Mouse (Mus musculus) gastrocnemius, postnatal 14 days (tissue): ENCODE results near the gene Prmt1. TPM values are rescaled to one million over a fixed set of nuclear protein-coding genes. Genes with fewer than 3 reads are reported as not detected.
"Not testable (repeated sequence)": the region's sequence is repeated elsewhere in the genome, so short reads cannot be mapped to it uniquely, and the experiment has no call there.

ENCODE experiments used
- DNase-seq: peaks from one replicate; pipeline ENCODE4 v3.0.0; 2021; ENCODE audit warnings: mixed read lengths
- intact Hi-C: fragments of 180-260 bp; cut with DNase I; formaldehyde crosslinking; loops from one replicate; pipeline ENCODE4 v1.15.1; 2025; ENCODE audit warnings: low total_unique reads
- long read RNA-seq, 2 experiments: library from polyadenylated mRNA; stranded (forward); transcript quantifications; one replicate each; pipeline ENCODE4 v2.0.0; 2021
- total RNA-seq, 2 experiments: library from RNA; stranded (reverse); gene quantifications; 2 replicates each; pipeline ENCODE4 v1.2.3; 2021

Prmt1 gene
- 100 to 1,000 TPM; 144 to 227 TPM for total RNA-seq
- long read RNA-seq, experiment 1, transcript Prmt1-203 (10 exons, 2,147 nt): major isoform, 23 of 36 reads
- long read RNA-seq, experiment 1, transcript Prmt1-202 (11 exons, 1,508 nt): minor isoform, 9 of 36 reads
- long read RNA-seq, experiment 1, partial matches to known transcripts: 0 of 36 reads
- long read RNA-seq, experiment 1, other reads (novel, unspliced or antisense): 4 of 36 reads
- long read RNA-seq, experiment 2, transcript Prmt1-203 (10 exons, 2,147 nt): major isoform, 28 of 39 reads
- long read RNA-seq, experiment 2, partial matches to known transcripts: 4 of 39 reads
- long read RNA-seq, experiment 2, other reads (novel, unspliced or antisense): 3 of 39 reads

DNA sequence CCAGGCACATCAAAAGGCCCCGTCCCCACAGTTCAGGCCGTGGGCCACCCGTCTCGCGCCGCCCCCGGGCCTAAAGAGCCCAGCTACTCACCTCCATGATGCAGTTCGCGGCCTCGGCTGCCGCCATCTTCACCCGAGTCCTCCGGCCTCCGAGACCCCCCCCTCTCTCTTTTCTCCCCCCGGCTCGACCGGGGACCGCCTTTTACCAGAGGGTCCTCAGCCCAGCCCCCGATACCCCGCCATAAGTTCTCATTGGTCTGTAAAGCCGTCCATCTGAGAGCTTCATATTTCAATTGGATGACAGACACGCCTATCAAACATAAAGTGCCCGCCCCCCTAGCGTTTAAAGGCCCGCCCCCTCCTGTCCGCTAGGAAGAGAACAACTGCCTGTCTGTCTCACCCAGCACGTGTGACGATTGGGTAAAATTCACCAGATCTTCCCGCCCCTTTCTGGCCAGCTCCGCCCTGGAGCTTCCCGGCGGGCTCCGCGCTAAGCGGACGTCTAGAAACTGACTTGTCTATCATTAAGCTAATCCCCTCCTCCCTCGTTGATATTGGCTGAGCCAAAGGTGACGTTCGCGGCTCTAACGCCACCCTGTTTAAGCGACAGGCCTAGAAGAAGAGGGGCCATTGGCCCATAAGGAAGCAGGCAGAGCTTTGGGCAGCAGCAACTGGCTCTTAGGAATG lies at the start of gene Prmt1:
Prmt1 (minus strand) TSS at position 377 of the 687 bp plus-strand sequence.
- intact Hi-C loops: no loop called here
- DNase-seq: peak; percentile 97

DNA sequence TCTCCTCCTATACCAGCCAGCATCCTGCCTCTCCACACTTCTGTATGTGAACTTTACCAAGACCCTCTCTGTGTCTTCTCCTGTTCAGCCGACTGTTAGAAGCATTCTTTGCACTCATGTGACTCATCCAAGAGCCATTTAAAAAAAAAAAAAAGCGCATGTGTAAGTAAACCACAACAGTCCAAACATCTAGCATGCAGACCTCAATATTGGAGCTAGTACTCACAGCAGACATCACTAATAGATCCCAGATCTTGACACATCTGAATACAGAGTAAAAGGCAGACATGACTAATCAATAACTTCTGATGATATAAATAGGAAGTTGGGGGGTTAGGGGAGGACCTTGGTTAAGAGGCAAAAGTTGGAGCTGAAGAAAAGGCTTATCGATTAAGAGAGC lies 49.3 kb upstream of the Prmt1 start:
- no peak for DNase-seq
- intact Hi-C loops: no loop called here

DNA sequence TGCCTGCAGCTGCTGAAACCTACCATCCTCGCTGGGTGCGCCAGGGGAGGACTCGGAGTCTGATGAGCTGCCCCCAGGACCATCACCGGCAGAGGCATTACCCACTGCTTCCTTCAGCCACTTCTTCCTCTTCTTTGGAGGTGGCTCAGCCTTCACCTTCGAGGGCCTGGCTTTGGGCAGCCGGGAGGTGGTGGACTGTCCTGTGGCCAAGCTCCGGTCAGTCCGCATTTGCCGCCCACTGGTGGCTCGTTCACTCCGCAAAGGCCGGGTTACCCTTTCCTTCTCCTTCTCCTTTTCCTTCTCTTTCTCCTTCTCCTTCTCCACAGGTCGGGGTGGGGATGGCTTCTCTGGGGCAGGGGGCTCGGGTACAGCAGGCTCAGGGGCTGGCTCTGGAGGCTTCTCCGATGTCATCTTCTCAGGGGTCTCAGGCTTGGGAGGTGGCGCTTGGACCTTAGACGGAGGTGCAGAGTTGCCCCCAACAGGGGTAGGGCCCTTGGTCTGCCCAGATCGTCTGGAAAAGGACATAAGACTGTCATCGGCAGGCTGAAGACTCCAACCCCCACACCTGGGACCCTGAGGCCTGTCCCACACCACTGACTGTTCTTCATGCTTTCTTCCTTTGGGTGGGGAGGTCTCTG lies 47.5 kb upstream of the Prmt1 start:
- DNase-seq: no peak
- intact Hi-C loops: no loop called here

DNA sequence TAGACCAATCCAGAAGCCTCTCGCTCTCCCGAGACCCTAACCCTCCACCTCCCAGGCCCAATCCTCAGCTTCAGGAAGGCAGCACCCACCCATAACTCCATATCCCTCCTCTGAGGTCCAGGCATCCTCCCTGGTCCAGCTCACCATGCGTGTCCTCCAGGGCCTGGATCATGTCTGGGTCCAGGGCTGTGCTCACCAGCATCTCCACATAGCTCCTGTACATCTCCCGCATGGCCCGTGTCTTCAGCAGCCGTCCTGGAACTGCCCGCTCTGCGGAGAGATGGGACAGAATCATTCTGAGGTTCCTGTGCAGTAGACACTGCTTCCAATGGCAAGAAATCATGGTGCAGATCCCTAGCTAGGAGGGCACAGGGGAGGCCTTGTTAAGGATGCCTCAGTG lies 44.5 kb upstream of the Prmt1 start:
- intact Hi-C loops: no loop called here
- no peak for DNase-seq

DNA sequence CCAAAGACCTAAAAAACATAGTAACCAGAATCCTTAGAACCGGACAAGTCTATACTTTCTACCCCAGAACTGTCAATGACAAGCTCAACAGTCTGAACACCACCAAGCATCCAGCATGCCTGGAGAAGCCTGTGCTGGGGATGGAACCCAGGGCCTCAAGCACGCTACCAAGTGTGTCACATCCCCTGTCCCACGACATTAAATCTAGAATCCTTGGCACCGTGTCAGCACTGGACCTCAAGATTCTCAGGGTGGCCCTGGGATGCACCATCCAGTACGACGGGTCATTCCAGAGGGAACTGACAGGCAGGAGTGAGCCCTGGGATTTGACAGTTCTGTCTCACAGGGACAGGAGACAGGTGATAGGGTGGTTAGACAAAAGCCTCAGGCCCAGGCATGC lies 43.6 kb upstream of the Prmt1 start:
- DNase-seq: no peak
- intact Hi-C loops: no loop called here

DNA sequence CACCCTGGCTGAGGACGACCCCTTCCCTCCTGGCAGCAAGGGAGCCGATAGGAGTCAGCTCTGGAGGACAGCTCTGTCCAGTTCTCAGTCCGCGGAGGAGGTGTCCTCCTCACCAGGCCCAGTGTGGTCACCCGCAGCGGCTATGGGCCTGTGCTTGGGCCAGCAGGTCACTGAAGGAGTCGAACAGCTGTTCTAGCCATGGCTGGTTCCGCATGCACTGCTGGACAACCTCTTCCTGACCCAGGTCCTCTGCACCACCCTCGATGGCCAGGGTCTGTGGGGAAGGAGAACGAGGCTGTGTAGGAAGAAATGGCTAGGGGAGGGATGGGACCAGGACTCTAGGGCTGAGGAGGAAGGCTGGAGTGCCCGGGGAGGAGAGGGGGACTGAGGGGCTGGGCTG lies 42.0 kb upstream of the Prmt1 start:
- intact Hi-C loops: no loop called here
- DNase-seq: no peak

DNA sequence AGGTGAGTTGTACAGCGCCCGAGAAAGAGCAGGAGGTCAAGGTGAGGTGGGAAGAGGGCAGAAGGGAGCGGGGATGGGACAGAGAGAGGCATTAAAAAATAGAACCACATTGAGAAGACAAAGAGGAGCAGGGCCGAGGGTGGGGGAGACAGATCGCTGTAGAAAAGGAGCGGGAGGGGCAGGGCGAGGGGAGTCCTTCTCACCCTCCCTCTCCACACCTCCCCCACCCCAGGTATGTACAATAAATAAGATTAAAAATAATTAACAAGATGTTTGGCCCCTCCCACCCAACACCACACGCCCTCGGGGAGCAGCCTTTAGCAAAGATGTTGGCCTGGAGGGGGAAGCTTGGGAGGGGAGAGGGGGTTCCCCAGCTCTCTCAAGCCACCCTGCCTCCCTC lies 41.4 kb upstream of the Prmt1 start:
- no peak for DNase-seq
- intact Hi-C loops: no loop called here

DNA sequence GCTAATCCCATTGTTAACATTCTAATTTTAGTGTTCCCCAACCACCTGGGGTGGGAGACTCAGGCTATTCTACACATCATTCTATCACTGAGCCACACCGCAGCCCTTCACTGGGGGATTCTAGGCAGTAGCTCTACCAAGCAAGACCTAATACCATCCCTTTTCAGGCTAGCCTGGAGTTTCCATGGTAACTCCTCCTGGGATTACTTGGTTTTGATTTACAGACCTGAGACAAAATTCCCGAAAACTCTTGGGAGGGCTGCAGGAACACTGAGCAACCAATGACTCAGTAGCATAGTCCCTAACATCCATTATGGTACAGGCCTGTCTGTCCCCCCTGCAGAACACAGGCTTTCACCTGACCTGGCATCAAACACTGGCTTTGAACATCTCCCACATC lies 39.9 kb upstream of the Prmt1 start:
- no peak for DNase-seq
- intact Hi-C loops: no loop called here

DNA sequence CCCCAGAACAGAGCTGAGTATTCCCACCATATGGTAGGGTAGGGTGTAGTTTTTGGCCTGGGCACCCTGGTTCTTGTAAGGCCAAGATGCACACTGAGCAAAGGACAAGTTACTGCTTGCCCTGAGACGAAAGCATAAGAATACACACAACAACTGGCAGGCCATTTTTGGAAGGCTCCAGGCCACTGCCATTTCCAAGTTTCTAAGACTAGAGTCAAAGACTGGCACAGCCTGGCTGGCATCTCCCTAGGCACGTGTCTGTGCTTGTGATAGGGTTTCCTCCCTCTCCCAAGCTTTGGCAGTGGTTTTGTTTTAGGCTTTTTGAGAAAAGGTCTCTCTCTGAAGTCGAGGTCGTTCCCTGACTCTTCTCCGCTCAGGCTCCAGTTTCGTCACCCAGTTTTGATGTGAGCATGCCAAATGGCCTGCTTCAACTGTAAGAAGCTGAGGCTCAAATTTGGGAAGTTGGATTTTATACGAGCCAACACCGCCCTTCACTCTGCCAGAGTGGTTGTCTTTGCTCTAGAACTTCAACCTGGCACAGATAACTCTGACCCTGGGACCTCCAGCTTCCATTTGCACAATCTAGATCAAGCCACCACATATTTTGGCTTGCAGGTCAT lies 39.3 kb upstream of the Prmt1 start:
- DNase-seq: peak; percentile 57
- intact Hi-C loops: no loop called here

DNA sequence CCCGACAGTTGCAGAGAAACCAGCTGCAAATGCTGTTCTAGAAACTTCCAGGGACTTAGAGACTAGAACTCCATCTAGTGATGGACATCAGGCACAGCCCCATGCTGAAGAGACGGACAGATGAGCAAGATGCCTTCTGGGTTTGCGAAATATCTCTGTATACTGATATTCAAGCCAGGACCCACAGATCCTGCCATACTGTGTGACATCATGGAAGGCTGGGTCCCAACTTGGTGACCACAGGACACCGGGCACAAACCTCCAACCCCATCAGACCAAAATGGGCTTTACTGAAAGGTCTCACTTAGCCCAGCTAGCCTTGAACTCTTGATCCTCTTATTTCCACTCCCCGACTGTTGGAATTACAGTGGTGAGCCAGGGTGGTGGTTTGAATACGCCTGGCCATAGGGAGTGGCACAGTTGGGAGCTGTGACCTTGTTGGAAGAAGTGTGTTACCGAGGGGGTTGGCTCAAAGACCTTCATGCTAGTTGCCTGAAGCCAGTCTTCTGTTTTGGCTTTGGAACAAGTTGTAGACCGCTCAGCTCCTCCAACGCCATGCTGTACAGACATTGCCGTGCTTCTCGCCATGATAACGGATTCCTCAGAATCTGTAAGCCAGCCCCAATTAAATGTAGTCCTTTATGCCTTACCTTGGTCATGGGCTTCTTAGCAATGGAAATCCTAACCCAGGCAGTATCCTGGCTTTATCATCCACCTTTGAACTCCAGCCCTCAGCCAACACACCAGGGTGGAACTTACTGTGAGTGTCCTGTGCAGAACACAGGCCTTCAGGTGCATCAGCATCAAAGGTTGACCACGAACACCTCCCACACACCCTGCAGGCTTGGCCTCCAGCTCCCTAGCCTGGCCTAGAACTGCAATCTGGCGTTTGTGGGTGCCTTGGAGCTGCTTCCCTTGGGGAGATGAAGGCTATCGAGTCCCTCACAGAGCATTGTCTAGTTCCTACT lies 38.2 kb upstream of the Prmt1 start:
- DNase-seq: no peak
- intact Hi-C loops: no loop called here

DNA sequence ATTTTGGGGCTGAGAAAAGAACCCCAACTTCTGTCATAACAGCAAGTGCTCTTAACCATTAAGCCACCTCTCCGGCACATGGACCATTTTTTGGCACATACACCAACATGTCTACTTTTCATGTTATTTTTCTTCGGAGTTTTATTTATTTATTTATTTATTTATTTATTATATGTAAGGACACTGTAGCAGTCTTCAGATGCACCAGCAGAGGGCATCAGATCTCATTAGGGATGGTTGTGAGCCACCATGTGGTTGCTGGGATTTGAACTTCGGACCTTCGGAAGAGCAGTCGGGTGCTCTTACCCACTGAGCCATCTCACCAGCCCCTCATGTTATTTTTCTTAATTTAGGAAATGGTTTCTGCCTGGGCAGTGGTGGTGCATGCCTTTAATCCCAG lies 37.3 kb upstream of the Prmt1 start:
- intact Hi-C loops, DNase-seq: not testable (repeated sequence)

DNA sequence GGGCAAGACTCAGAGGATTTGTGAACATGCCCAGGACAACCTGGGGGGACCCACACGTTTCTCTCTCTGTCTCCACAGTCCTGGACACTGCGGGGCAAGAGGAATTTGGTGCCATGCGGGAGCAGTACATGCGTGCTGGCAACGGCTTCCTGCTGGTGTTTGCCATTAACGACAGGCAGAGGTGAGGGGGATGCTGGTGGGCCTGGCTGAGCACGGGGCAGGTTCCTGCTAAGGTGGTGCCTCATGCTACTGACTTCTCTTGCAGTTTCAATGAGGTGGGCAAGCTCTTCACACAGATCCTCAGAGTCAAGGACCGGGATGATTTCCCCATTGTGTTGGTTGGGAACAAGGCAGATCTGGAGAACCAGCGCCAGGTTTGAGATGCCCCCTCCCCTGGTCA lies 33.9 kb upstream of the Prmt1 start:
- intact Hi-C loops: no loop called here
- DNase-seq: no peak

DNA sequence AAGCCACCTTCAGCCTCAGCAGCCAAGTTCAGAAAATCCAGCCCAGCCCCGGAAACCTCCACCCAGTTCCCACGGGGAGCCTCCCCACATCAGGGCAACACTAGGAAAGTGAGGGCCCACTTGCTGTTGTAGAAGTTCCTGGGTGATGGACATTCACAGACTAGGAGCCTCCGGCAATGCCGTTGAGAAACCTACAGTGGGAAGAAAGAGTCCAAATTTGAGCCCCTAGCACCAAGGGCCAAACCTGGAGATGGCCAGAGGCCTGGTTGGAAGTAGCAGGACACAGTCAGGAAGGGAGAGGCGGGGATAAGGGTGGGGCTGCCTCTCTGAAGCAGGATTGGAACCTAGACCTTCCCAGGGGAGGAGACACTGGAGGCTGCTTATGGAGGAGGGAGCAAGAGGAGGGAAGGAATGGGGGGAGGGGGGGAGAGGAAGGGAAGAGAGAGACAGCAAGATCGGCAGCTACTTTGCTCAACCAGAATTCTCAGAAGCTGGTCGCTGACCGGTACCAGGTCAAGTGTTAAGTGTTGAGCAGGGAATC lies 32.7 kb upstream of the Prmt1 start:
- intact Hi-C loops: no loop called here
- peak; percentile 78 for DNase-seq

DNA sequence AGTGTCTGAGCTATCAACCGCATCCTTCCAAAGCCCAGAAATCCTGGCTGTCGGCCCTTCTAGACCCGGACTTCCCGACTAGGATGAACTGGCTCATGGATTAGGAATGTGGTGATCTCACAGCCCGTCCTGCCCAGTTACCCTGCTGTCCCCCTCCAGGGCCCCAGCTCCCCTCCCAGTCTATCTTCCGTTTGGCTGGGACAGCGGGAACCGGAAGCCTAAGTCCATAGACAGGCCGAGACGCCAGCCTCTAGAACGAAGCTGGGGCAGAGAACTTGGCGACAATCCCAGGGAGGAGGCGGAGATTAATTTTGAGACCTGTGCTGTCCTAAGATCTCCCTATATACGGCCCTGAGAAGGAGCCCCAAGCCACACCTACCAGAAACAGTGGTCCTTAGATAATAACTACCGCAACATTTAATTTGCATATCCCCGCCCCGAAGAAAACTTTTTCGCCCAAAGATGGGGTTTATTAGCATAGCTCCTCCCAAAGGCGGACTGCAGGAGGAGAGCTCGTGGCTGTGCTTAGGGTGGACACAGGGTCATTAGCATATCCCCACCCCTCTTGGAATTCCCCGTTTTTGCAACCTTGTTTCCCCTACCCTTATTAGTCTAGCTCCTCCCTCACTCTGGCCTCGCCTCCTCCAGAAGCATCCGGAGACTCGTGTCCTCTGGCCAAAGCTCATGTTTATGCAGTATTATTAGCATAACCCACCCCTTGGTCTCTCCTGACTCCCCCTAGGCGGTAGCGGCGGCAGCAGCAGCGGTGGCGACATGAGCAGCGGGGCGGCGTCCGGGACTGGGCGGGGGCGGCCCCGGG lies 31.1 kb upstream of the Prmt1 start, which contains the start of gene Rras:
Rras (plus strand) TSS at position 720 of the 820 bp plus-strand sequence.
- intact Hi-C loops: no loop called here
- peak; percentile 93 for DNase-seq

DNA sequence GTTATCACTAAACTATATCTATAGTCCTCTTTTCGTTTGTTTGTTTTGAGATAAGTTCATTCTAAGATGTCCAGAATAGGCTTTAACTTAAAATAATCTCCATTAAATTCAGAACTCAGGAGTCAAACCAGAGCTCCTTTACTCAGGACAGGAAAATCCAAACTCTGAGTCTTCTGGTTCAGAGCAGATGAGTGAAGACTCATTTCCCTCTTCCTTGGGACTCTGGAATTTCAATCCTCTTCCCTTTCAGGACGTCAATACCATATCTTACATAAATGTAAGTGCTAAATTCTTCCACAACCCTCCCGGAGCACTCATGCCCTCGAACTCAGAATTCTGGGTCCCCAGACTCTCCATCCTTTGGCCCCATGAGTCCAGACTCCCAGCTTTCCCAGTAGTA lies 30.4 kb upstream of the Prmt1 start:
- intact Hi-C loops: no loop called here
- no peak for DNase-seq

DNA sequence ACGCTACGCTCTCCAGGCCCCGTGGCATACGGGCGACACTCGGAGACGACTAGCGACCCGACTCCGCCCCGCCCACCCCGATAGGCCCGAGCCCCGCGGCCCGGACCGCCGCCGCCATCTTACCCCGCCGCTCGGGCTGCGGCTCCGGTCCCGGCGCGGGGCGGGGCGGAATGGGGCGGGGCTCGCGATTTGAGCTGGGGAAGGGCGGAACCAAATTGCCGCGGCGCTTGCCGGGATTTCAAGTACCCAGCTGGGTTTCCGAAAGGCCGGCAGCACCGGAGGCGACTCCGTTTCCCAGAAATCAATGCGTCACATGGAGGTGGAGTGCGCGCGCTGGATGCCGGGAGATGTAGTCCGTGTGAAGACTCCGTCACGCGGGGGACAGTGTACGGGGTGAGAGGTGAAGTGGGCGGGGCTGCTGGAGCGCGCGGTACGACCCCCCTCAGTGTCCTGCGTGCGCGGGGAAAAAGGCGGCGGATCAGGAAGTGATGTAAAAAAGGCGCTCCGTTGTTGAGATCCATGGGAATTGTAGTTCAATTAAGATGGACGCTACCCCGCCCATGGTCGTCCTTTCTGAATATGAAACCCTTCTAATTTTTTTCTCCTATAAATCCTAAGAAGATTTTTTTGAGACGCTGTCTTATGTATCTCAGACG lies 29.7 kb upstream of the Prmt1 start, which contains the start of gene Scaf1:
Scaf1 (minus strand) TSS at position 407 of the 656 bp plus-strand sequence.
- peak; percentile 99 for DNase-seq
- intact Hi-C loops: no loop called here

DNA sequence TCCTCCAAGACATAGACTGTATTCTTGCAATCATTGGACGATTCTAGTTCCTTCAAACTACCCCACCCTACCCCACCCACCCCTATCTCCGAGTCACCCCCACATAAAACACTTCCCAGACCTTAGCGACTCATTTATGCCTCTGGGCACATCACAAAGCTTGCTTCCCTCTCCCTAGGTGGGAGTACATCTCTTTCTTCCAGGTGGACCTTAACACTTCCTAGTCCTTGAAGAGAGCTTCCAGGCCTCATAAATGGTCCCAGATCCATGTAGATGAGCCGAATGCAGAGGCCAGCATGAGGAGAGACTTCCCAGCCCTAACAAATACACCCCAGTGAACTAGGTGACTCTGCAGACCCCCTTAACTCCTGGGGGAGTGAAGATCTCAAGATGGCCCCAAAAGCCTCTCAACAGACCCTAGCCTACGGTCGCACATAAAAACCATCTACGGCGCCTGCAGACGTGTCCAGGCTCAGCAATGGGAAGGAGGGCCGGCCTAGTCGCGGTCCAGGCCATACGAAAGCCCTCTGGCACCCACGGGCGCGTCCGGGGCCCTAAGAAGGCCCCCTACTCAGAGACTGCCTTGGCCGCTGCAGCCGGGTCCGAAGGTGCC lies 29.1 kb upstream of the Prmt1 start:
- no peak for DNase-seq
- intact Hi-C loops: no loop called here
